In the genomic region with DNA sequence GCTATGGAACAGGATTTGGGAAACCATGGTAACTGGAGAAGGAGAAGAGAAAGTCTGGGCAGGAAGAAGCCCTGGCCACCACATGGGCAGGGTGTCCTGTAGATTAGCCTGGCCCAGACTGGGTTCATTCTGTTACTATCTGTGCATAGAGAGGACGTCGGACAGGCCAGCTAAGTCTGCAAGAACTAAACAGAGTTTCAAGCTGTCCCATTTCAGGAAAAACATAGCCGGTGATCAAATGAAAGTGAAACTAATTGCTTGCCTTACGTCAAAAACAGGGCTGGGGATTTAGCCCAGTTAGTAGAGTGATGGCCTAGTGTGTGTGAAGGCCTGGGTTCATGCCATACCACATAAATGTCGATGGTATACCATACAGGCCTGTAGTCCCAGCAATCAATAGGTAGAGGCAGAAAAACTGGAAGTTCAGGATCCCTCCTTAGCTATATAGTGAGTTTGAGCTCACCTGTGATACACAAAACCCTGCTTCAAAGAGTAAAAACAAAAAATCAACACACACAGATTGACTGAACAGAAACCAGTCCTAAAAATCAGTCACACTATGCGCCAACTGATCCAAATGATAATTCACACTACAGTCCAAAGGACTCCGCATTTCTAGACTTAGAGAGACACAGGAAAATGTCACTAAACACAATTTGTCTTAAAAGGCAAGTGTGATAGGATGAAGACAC, we compare ENCODE assay signal across 11 mouse cellular contexts. TPM values are rescaled to one million over a fixed set of nuclear protein-coding genes. Genes with fewer than 3 reads are reported as not detected.
A peak's percentile ranks its signal among the peaks of the same experiment; 100 is the strongest.
DNase-seq lines count a peak whose midpoint lies in the region; ATAC-seq and TF ChIP-seq lines count a peak whose summit lies in the region.
"Had no signal": no experiment of that assay in that cellular context is flagged by ENCODE, and none has a peak within 500 bp of the region (broad histone marks: within the 10 kb centered on the region; RNA-seq: fewer than 3 reads in every experiment).

No protein-coding gene starts in this region.

- H3K4me2 ChIP-seq in midbrain, embryonic 16.5 days (ENCODE audit: low read length): no peak overlapping the region
- H3K4me2 ChIP-seq in midbrain, embryonic 15.5 days: no peak overlapping the region
- H3K4me2 ChIP-seq in myocyte (ENCODE audit: low read depth): peak overlapping the region; percentile 63
- H3K4me2 ChIP-seq: limb, embryonic 12.5 days had no signal

- no peaks in the 10 kb centered on the region for H3K4me1 ChIP-seq in heart, embryonic 10.5 days
- no peaks in the 10 kb centered on the region for H3K4me1 ChIP-seq in midbrain, embryonic 16.5 days (ENCODE audit: control insufficient read depth, insufficient read depth, low read length)
- no peaks in the 10 kb centered on the region for H3K4me1 ChIP-seq in midbrain, embryonic 15.5 days
- no peaks in the 10 kb centered on the region for H3K4me1 ChIP-seq in brown adipose tissue, adult 24 weeks (ENCODE audit: control insufficient read depth, insufficient read depth, insufficient read length, low read length)

- no peaks in the 10 kb centered on the region for H3K79me2 ChIP-seq in myocyte (ENCODE audit: control insufficient read depth, insufficient read depth)

- no peak overlapping the region for H3K27ac ChIP-seq in heart, embryonic 10.5 days
- no peak overlapping the region for H3K27ac ChIP-seq in midbrain, embryonic 16.5 days (ENCODE audit: low read length)
- no peak overlapping the region for H3K27ac ChIP-seq in midbrain, embryonic 15.5 days
- H3K27ac ChIP-seq in brown adipose tissue, adult 24 weeks (replicated peaks; ENCODE audit: low read depth, low read length): peak overlapping the region; percentile 68
- H3K27ac ChIP-seq: limb, embryonic 12.5 days had no signal

- 0 out of 2 replicates have a peak, but pooled peaks have one; percentile 21 for ATAC-seq in midbrain, embryonic 16.5 days
- ATAC-seq in midbrain, embryonic 15.5 days (replicated peaks): no peak

- no peak overlapping the region for H3K9ac ChIP-seq in midbrain, embryonic 16.5 days (ENCODE audit: low read depth, low read length)
- H3K9ac ChIP-seq in midbrain, embryonic 15.5 days: no peak overlapping the region
- H3K9ac ChIP-seq: limb, embryonic 12.5 days had no signal

- TF ChIP-seq POLR2A in myocyte (IDR thresholded peaks at IDR 0.05; ENCODE audit: insufficient read length, low read depth): no peak

- H3K36me3 ChIP-seq in heart, embryonic 10.5 days: no peaks in the 10 kb centered on the region
- H3K36me3 ChIP-seq in midbrain, embryonic 16.5 days (ENCODE audit: control insufficient read depth, insufficient read depth, low read length): no peaks in the 10 kb centered on the region
- H3K36me3 ChIP-seq in midbrain, embryonic 15.5 days (replicated peaks): no peaks in the 10 kb centered on the region
- no peaks in the 10 kb centered on the region for H3K36me3 ChIP-seq in myocyte (ENCODE audit: control insufficient read depth, insufficient read depth)
- H3K36me3 ChIP-seq: limb, embryonic 12.5 days had no signal

- H3K4me3 ChIP-seq in heart, embryonic 10.5 days: no peak overlapping the region
- H3K4me3 ChIP-seq in midbrain, embryonic 16.5 days (ENCODE audit: low read depth, low read length): no peak overlapping the region
- H3K4me3 ChIP-seq in midbrain, embryonic 15.5 days: no peak overlapping the region
- H3K4me3 ChIP-seq in brown adipose tissue, adult 24 weeks (ENCODE audit: insufficient read depth, low read depth, low read length): peak overlapping the region; percentile 53
- no peak overlapping the region for H3K4me3 ChIP-seq in myocyte
- H3K4me3 ChIP-seq: limb, embryonic 12.5 days had no signal

- peak; percentile 95 for DNase-seq in heart, adult 11 months
- DNase-seq in heart, embryonic 10.5 days (ENCODE audit: low spot score): no peak
- no peak for DNase-seq in urinary bladder, postnatal 25 days (ENCODE audit: low spot score)
- DNase-seq in right cerebral cortex, adult 18-20 months: no peak
- DNase-seq: gastrocnemius, postnatal 10 days; kidney, adult 11 months had no signal

- no peaks in the 10 kb centered on the region for H3K9me3 ChIP-seq in heart, embryonic 10.5 days
- H3K9me3 ChIP-seq in midbrain, embryonic 16.5 days (replicated peaks; ENCODE audit: control insufficient read depth, low read length, poor library complexity, severe bottlenecking): 0 out of 2 replicates have a peak, but pooled peaks cover 3% of the 10 kb centered on the region
- H3K9me3 ChIP-seq in midbrain, embryonic 15.5 days: no peaks in the 10 kb centered on the region
- H3K9me3 ChIP-seq: limb, embryonic 12.5 days had no signal

- no peaks in the 10 kb centered on the region for H3K27me3 ChIP-seq in heart, embryonic 10.5 days (ENCODE audit: insufficient read depth, poor library complexity, severe bottlenecking)
- H3K27me3 ChIP-seq in midbrain, embryonic 16.5 days (ENCODE audit: control insufficient read depth, insufficient read depth, low read depth, low read length): no peaks in the 10 kb centered on the region
- H3K27me3 ChIP-seq in midbrain, embryonic 15.5 days (replicated peaks): no peaks in the 10 kb centered on the region
- no peaks in the 10 kb centered on the region for H3K27me3 ChIP-seq in myocyte (ENCODE audit: control insufficient read depth, insufficient read depth, insufficient read length)
- H3K27me3 ChIP-seq: limb, embryonic 12.5 days had no signal

- WGBS in heart, embryonic 10.5 days: 80% methylated on average over 7 of the region's 7 CpGs
- 80% methylated on average over 7 of the region's 7 CpGs for WGBS in midbrain, embryonic 16.5 days
- WGBS in midbrain, embryonic 15.5 days: 77% methylated on average over 7 of the region's 7 CpGs

- H3ac ChIP-seq in myocyte (ENCODE audit: control insufficient read depth, insufficient read length): no peak overlapping the region

TF ChIP-seq in myocyte, 11 proteins besides CTCF, POLR2A, EP300 and RAD21:
- TF ChIP-seq TCF3 (IDR thresholded peaks at IDR 0.05; ENCODE audit: insufficient read length, low read depth) (no peak), SRF (IDR thresholded peaks at IDR 0.05; ENCODE audit: control insufficient read depth, insufficient read length, low read depth) (no peak), CEBPB (IDR thresholded peaks at IDR 0.05; ENCODE audit: insufficient read depth, poor library complexity, severe bottlenecking) (no peak), E2F4 (IDR thresholded peaks at IDR 0.05; ENCODE audit: insufficient read depth) (no peak), MYOD1 (IDR thresholded peaks at IDR 0.05; ENCODE audit: control insufficient read depth in 1 of 3, insufficient read length in 2 of 3, low read depth in 2 of 3) (no peak), MAX (IDR thresholded peaks at IDR 0.05; ENCODE audit: low read depth) (no peak), POLR2AphosphoS2 (IDR thresholded peaks at IDR 0.05; ENCODE audit: insufficient read length, low read depth) (no peak), MYOG (IDR thresholded peaks at IDR 0.05; ENCODE audit: control insufficient read depth in 1 of 3, insufficient read depth in 1 of 3, insufficient read length in 2 of 3, low read depth in 2 of 3) (no peak), TCF12 (IDR thresholded peaks at IDR 0.05; ENCODE audit: insufficient read depth, poor library complexity, severe bottlenecking) (no peak), REST (IDR thresholded peaks at IDR 0.05; ENCODE audit: insufficient read depth, insufficient read length) (no peak), USF1 (IDR thresholded peaks at IDR 0.05; ENCODE audit: low read depth) (no peak)

RNA-seq across cellular contexts. Expression of a gene that starts 21.9 kb away (rescaled TPM):
- polyA plus RNA-seq in heart, embryonic 10.5 days (2016; fragmentation: Nextera tagmentation; extraction: Ambion mirVana): 11.5 and 15.5 TPM in 2 replicates
- polyA plus RNA-seq in midbrain, embryonic 16.5 days (2015; fragmentation: Nextera tagmentation; extraction: Ambion mirVana): 52.2 and 56.4 TPM in 2 replicates
- polyA plus RNA-seq in midbrain, embryonic 15.5 days (2015; fragmentation: Nextera tagmentation; extraction: Ambion mirVana): 48.7 and 51.5 TPM in 2 replicates
- 6.0 and 9.3 TPM in 2 replicates for polyA plus RNA-seq in brown adipose tissue, adult 24 weeks (2012; ENCODE audit: insufficient read depth, insufficient read length, missing spikeins)
- polyA plus RNA-seq in myocyte (2012; fragmentation: generic; extraction: Trizol): 1.1 TPM
